9 mouse cellular contexts compared by ENCODE assay signal in the genomic region with DNA sequence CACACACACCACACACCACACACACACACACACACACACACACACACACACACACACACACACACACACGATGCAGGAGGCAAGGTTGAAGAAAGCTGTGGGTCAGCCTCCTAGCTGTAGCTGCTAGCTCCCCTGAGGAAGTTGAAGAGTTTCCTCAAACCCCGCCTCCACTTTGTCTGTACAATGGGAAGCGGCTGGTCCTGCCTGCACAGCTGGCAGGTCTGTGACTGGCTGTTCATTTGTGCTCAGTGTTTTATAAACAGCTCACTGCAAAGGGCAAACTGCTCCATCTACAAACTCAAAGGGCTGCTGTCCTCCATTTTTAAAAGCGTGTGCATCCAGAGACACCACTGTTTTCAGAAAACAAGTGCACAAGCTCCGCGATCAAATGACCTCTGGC.
DNase-seq lines count a peak whose midpoint lies in the region; ATAC-seq and TF ChIP-seq lines count a peak whose summit lies in the region.
"Had no signal": no experiment of that assay in that cellular context is flagged by ENCODE, and none has a peak within 500 bp of the region (broad histone marks: within the 10 kb centered on the region; RNA-seq: fewer than 3 reads in every experiment).

No protein-coding gene starts in this region.

- no peak overlapping the region for H3K27ac ChIP-seq in midbrain, embryonic 11.5 days (ENCODE audit: low read depth, low read length)
- no peak overlapping the region for H3K27ac ChIP-seq in midbrain, embryonic 15.5 days
- H3K27ac ChIP-seq in liver, postnatal 0 days (ENCODE audit: low read depth): no peak overlapping the region
- H3K27ac ChIP-seq: limb, embryonic 12.5 days had no signal

- WGBS in midbrain, embryonic 11.5 days: 35% methylated on average over 6 of the region's 6 CpGs
- WGBS in midbrain, embryonic 15.5 days: 31% methylated on average over 6 of the region's 6 CpGs
- 28% methylated on average over 6 of the region's 6 CpGs for WGBS in liver, postnatal 0 days (ENCODE audit: insufficient replicate concordance)

- H3K36me3 ChIP-seq in midbrain, embryonic 11.5 days (ENCODE audit: control insufficient read depth, insufficient read depth, low read length): peaks cover 2% of the 10 kb centered on the region; the same call in 1 of the 2 replicates
- H3K36me3 ChIP-seq in midbrain, embryonic 15.5 days (replicated peaks): no peaks in the 10 kb centered on the region
- peaks cover 5% of the 10 kb centered on the region for H3K36me3 ChIP-seq in liver, postnatal 0 days (replicated peaks; ENCODE audit: insufficient read depth, low read length)

- no peak for DNase-seq in midbrain, embryonic 11.5 days (ENCODE audit: low spot score, missing footprints)
- peak; percentile 69 for DNase-seq in embryo, embryonic 11 days
- DNase-seq in liver, postnatal 0 days: peak; percentile 28
- peak; percentile 16 to 36 for DNase-seq in thymus, postnatal 36 days
- DNase-seq in gastrocnemius, postnatal 25 days: no peak
- DNase-seq in testis, postnatal 14 days (ENCODE audit: low spot score): no peak
- no peak for DNase-seq in Muller cell, postnatal 12 days (ENCODE audit: inconsistent ontology term)

- no peak for TF ChIP-seq CTCF in liver, postnatal 0 days (IDR thresholded peaks at IDR 0.05; ENCODE audit: low read depth)

- no peak for TF ChIP-seq EP300 in liver, postnatal 0 days (IDR thresholded peaks at IDR 0.05; ENCODE audit: low read depth)

- H3K9ac ChIP-seq in midbrain, embryonic 11.5 days (ENCODE audit: low read length): no peak overlapping the region
- no peak overlapping the region for H3K9ac ChIP-seq in midbrain, embryonic 15.5 days
- no peak overlapping the region for H3K9ac ChIP-seq in liver, postnatal 0 days (replicated peaks)
- H3K9ac ChIP-seq: limb, embryonic 12.5 days had no signal

- no peak overlapping the region for H3K4me3 ChIP-seq in midbrain, embryonic 11.5 days (ENCODE audit: low read depth, low read length)
- no peak overlapping the region for H3K4me3 ChIP-seq in midbrain, embryonic 15.5 days
- H3K4me3 ChIP-seq in liver, postnatal 0 days (ENCODE audit: low read depth, low read length): no peak overlapping the region
- H3K4me3 ChIP-seq: limb, embryonic 12.5 days had no signal

- H3K4me1 ChIP-seq in midbrain, embryonic 11.5 days (ENCODE audit: control insufficient read depth, insufficient read depth, low read length): peaks cover 5% of the 10 kb centered on the region; the same call in 1 of the 2 replicates
- H3K4me1 ChIP-seq in midbrain, embryonic 15.5 days: peaks cover 7% of the 10 kb centered on the region
- H3K4me1 ChIP-seq in liver, postnatal 0 days (ENCODE audit: insufficient read depth): 0 out of 2 replicates have a peak, but pooled peaks cover 5% of the 10 kb centered on the region

- H3K27me3 ChIP-seq in midbrain, embryonic 11.5 days (ENCODE audit: control insufficient read depth, insufficient read depth, low read length): no peaks in the 10 kb centered on the region
- H3K27me3 ChIP-seq in midbrain, embryonic 15.5 days (replicated peaks): no peaks in the 10 kb centered on the region
- H3K27me3 ChIP-seq in liver, postnatal 0 days (ENCODE audit: insufficient read depth, low read length): no peaks in the 10 kb centered on the region

- no peak overlapping the region for H3K4me2 ChIP-seq in midbrain, embryonic 11.5 days
- H3K4me2 ChIP-seq in midbrain, embryonic 15.5 days: no peak overlapping the region
- 0 out of 2 replicates have a peak overlapping the region, but pooled peaks have one; percentile 6 for H3K4me2 ChIP-seq in liver, postnatal 0 days (ENCODE audit: low read depth, low read length)
- H3K4me2 ChIP-seq: limb, embryonic 12.5 days had no signal

- peaks cover 4% of the 10 kb centered on the region; the same call in 1 of the 2 replicates for H3K9me3 ChIP-seq in midbrain, embryonic 11.5 days (ENCODE audit: control insufficient read depth, low read length)
- H3K9me3 ChIP-seq in midbrain, embryonic 15.5 days: no peaks in the 10 kb centered on the region
- H3K9me3 ChIP-seq in liver, postnatal 0 days (ENCODE audit: low read length): no peaks in the 10 kb centered on the region

- 0 out of 2 replicates have a peak, but pooled peaks have one; percentile 47 for ATAC-seq in midbrain, embryonic 11.5 days (ENCODE audit: low FRiP score)
- ATAC-seq in midbrain, embryonic 15.5 days (replicated peaks): no peak
- peak; percentile 37; the same call in 1 of the 2 replicates for ATAC-seq in liver, postnatal 0 days

Comparison
In these comparisons a context has a peak if more than half of its experiments do, and no peak if none do; other contexts are left out.
1. DNase-seq: peak in embryo, embryonic 11 days (single experiment), liver, postnatal 0 days (single experiment) and thymus, postnatal 36 days (2 of 2); none in midbrain, embryonic 11.5 days (single experiment), gastrocnemius, postnatal 25 days (single experiment), testis, postnatal 14 days (single experiment) and Muller cell, postnatal 12 days (single experiment).